Mouse (Mus musculus): ENCODE measurements around the gene Amotl1.
A peak's percentile ranks its signal among the peaks of the same experiment; 100 is the strongest.
"Not testable (repeated sequence)": the region's sequence is repeated elsewhere in the genome, so short reads cannot be mapped to it uniquely, and the experiment has no call there.

The Amotl1 gene

GRCm38 (mm10) chr9:14603475-14603874, 41.4 kb downstream of the Amotl1 start:
- no peak for DNase-seq (ENCODE audit: low spot score in 2 of 2)

- no peak for DNase-seq (ENCODE audit: low spot score in 2 of 2)
Measured at GRCm38 (mm10) chr9:14599799-14600198, 45.1 kb downstream of the Amotl1 start.

DNA sequence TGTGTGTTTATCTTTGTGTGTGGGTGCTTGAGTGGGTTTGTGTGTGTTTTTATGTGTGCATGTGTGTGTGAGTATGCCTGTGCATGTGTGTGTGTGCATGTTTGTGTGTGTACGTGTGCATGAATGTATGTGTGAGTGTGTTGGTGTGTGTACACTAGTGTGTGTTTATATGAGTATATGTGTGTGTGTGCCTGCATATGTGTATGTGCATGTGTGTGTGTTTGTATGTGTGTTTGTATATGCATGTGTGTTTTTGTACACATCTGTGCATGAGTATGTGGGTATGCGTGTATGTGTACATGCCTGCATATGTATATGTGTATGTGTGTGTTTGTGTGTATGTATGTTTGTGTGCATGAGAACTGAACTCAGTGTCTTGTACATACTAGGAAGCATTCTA, 46.7 kb downstream of the Amotl1 start:
- no peak for DNase-seq (ENCODE audit: low spot score in 2 of 2)

- DNase-seq (ENCODE audit: low spot score in 2 of 2): no peak
Measured at GRCm38 (mm10) chr9:14597429-14597828, 47.4 kb downstream of the Amotl1 start.

DNA sequence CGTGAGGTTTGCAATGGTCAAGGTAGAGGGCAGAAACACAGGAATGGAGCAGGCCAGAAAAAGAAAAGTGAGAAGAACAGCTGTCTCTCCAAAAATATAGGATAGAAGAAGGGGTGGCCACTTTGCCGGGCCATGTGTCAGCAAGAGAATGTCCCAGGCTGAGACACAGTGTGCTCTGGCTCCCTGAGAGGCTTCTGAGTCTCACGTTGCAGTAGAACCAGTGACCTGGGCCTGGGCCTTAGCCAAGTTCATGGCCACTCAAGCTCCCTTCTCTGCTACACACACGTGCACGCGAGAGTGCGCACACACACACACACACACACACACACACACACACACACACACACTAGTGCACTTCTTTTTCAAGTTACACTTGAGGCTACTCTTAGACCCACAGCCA, 48.0 kb downstream of the Amotl1 start:
- no peak for DNase-seq (ENCODE audit: low spot score in 2 of 2)

DNA sequence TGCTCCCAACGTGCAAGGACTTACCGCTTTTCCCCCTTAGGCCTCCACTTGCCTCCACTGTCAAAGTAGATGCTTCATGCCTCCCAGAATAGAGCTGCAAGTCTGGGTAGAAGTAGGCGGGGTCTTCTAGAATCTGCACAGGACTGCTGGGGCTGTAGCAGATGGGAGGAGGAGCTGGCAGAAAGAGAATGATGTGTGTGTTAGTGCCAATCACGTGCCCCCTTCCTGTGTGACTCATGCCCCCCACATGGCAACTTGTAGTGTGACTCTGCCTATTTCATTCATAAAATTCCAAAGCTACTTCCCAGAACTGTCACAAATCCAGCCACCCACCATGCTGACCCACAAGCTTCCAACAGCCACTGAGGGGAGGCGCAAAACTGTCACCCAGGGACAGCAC, 48.4 kb downstream of the Amotl1 start:
- no peak for DNase-seq (ENCODE audit: low spot score in 2 of 2)

- DNase-seq (ENCODE audit: low spot score in 2 of 2): no peak
Measured at GRCm38 (mm10) chr9:14595893-14596292, 49.0 kb downstream of the Amotl1 start.

DNA sequence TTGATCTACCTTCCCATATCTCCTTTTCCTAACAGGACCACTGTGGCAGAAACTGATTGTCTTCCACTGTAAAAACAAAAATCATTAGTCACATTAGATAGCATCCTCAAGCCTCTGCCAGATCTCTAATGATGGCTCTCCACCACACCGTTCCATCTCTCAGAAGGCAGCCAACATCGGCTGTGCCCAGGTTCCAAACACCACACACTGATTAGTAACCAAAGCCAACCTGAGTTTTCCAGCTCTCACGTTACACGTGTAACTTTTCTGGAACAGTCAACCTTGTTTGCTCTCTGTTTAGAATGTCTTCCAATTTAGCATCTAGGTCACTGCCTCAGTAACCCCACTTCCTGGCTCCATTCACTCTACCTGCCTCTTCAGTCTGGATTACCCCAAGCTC, 51.0 kb downstream of the Amotl1 start:
- DNase-seq (ENCODE audit: low spot score in 2 of 2): no peak

DNA sequence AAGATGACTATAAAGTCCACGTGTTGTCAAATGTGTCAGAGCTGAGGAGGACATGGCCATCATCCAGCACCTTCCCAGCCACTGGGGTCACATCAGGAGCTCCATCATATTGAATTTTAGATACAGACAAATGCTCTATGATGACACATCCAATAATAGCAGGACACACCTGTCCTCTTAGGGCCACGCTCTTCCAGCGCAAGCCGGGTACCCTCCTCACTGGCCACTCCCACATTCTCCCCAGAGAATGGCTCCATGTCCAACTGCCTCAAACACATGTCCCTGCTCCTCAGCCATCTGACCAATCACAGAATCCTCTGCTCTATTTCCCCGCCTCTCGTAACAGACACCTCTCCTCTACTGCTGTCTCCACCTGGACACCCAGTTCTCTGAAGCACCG, 54.2 kb downstream of the Amotl1 start:
- no peak for DNase-seq (ENCODE audit: low spot score in 2 of 2)

DNA sequence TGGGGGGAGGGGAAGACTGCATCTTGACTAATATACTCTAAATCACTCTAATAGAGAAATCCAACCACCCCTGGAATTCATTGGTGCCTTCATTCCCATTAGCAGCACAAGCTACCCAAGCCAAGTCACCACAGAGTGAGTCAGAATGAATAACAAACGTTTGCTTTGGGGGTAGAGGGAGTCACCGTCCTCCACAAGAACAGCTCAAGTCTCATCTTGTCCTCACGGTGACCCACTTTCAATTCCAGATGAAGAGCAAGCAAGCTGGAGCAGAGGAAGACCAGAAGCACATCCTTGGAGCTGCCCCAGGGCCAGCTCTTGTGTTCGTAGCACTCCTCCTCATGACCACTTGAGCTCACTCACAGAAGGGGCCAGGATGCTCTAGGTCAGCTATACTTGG, 56.2 kb downstream of the Amotl1 start:
- DNase-seq (ENCODE audit: low spot score in 2 of 2): peak; percentile 20 to 25

- no peak for DNase-seq (ENCODE audit: low spot score in 2 of 2)
Measured at GRCm38 (mm10) chr9:14585702-14586101, 59.2 kb downstream of the Amotl1 start.

GRCm38 (mm10) chr9:14578960-14579359, 65.9 kb downstream of the Amotl1 start:
- DNase-seq (ENCODE audit: low spot score in 2 of 2): no peak

- not testable (repeated sequence) for DNase-seq (ENCODE audit: low spot score in 2 of 2)
Measured at GRCm38 (mm10) chr9:14576359-14576758, 68.5 kb downstream of the Amotl1 start.

DNA sequence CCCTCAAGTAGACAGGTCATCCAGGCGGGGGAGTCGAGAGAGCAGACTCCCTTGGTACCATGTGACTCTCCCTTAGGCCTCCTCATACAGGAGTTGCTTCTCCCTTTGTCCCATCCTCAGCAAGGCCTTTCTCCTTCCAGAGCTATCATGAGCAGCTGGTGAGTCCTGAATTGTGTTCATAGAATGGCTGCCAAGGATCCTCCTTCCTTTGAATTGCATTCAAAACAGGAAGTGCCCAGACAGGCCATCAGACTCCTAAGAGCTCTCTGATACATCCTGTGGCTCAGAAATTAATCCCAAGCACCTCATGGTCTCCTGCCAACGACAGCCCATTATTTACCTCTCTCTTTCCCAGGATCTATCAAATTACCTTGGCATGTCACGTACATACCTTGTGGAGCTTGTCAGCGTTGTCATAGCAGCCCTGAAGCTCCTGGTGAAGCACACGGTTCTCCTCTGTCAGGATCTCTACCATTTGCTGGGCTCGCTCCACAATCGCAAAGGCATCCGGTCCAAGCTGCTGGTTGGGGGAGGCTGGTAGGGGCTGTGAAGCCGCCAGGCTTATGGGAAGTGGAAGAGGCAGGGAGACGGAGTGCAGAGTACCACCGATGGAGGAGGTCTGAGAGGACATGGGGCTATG, 70.0 kb downstream of the Amotl1 start:
- DNase-seq (ENCODE audit: low spot score in 2 of 2): no peak

DNA sequence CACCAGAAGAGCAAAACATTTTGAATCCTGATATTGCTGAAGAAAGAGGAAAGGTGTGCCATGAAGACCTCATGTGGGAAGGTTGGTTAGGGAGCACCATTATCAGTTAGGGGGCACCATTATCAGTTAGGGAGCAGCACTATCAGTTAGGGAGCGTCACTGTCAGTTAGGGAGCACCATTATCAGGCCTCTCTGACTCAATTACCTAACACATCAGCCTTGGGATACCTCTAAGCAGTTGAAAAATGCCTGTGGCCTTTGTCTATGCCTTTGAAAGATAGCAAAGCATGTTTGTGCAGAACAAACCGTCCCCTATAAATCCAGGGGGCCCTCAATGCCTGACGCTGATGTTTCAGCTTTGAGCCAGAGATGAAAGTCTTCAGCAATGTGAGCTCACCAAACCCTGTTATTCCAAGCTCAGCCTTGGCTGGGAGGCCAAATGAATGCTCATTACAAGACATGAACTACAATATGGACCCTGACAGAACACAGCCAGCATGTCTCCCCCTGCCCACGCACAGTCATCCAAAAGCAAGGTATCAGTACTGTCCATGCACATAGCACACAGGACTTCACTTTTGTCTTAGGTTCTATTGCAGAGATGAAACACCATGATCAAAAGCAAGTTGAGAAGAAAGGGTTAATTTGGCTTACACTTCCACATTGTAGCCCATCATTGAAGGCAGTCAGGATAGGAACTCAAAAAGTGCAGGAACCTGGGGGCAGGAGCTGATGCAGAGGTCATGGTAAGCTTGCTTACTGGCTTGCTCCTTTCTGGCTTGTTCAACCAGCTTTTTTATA, 75.5 kb downstream of the Amotl1 start:
- no peak for DNase-seq (ENCODE audit: low spot score in 2 of 2)

- DNase-seq (ENCODE audit: low spot score in 2 of 2): no peak
Measured at GRCm38 (mm10) chr9:14568487-14568886, 76.4 kb downstream of the Amotl1 start.

DNA sequence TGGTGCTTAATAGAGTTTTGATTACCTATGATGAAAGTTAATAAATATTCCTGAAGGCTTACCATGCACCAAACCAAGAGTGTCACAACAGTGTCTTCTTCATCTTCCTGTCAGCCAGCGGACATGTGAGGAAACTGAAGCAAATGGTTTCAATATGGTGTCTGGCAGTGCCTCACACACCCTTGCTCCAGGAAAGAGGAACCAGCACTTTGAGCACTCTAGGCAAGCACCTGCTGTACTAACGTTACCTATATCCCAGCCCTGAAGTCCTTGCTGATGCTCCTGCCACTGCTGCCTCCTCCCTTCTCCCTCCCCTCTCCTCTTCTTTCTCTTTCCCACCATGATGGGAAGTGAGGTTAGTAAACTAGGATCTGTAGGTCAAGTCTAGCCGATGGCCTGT, 80.4 kb downstream of the Amotl1 start:
- no peak for DNase-seq (ENCODE audit: low spot score in 2 of 2)

DNA sequence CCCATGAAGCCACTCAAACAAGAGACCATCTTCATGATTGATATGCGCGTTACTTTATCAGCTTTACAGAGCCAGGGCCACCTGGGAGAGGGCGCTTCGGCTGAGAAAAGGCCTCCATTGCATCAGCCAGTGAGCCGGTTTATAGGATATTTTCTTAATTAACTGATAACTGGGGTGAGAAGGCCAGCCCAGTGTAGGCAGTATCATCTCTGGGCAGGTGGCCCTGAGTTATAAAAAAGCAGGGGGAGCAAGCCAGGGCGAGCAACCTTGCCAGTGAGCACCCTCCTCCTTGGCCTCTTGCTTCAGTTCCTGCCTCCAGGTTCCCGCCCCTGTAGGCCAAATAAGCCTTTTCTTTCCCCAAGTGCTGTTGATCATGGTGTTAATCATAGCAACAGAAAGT, 81.5 kb downstream of the Amotl1 start:
- DNase-seq (ENCODE audit: low spot score in 2 of 2): peak in 1 of 2 experiments; percentile 9

DNA sequence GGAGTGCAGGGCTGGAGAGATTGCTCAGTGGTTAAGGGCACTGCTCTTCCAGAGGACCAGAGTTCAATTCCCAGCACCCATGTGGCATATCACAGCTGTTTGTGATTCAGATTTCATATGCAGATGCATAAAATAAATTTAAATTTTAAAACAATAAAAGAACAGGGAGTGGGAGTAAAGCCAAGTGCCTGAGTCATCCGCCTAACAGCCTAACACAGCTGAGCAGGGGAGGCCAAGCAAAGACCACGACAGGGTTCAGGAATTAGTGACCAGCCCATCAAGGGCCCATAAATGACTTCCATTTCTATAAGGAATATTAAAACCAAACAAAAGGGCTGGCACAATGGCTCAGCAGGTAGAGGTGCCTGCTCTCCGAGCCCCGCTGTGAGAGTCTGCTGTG, 84.3 kb downstream of the Amotl1 start:
- no peak for DNase-seq (ENCODE audit: low spot score in 2 of 2)

DNA sequence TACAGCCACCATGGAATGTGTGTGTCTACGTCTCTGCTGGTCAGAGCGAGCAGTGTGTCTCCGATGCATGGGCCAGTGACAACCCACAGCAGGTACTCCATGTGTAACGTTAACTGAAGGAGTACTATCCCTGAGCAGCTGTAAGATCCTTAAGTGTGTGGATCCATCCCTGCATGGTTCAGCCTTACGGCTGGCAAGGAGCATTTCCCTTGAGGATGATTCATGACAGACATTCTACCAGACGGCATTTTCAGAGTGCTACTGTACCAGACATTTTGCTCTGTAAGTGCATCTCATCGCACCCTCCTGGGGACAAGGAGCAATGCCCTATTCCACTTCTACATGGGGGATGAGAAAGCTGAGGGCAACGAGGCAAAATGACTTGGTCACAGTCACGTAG, 84.9 kb downstream of the Amotl1 start:
- no peak for DNase-seq (ENCODE audit: low spot score in 2 of 2)

DNA sequence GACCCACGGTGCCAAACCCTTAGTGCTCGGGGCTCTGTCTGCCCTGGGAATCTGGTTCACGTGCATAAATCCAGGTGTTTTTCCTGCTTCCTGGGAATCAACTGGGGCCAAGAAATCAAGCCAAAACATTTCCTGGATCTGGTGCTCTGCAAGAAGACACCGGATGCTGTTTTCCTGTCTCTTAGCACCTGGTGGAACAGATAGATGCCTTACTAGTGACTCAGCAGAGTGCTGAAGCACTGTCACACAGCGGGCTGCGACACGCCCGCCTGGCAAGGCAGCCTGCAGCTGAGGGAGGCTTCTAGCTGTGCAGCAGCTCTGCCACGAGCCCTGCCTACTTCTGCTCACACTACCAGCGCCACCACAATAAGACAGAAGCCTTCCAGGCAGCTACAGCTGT, 85.4 kb downstream of the Amotl1 start:
- DNase-seq (ENCODE audit: low spot score in 2 of 2): peak; percentile 23 to 49

GRCm38 (mm10) chr9:14558332-14558731, 86.5 kb downstream of the Amotl1 start:
- no peak for DNase-seq (ENCODE audit: low spot score in 2 of 2)

DNA sequence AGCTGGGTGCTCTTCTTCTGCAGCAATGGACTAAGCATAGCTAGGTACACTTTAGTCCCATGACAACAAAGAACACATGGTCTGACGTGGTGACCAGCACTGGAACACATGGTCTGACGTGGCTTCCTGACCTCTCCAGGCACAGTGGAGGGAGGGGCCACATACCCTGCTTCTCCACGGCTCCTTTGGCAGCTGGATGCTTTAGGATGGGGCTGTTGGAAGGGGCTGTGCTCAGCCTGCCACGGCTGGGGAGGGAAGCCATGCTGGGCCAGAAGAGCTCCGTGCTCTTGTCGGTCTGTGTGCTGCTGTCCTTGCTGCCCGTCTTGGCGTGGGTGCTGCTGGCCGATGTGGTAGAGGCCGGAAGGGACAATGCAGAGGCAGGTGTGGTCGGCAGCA, 96.5 kb downstream of the Amotl1 start:
- no peak for DNase-seq (ENCODE audit: low spot score in 2 of 2)
